In the genomic region with DNA sequence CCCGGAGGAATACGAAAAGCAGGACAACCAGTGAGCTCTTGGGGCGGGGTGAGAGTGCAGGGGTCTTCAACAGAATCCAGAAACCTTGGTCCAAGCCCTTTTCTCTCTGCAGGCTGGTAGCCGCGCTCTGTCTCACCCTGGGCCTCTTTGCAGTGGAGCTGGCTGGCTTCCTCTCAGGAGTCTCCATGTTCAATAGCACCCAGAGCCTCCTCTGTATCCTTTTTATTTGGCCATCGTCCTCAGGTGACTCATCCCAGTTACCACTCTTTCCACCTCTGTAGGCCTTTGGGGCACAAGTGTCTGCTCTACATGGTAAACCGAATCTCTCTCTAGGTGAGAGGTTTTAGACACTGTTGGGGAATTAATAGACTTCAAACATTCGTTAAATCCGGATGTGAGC, we compare ENCODE assay signal across 8 mouse cellular contexts. TPM values are rescaled to one million over a fixed set of nuclear protein-coding genes. Genes with fewer than 3 reads are reported as not detected.
DNase-seq lines count a peak whose midpoint lies in the region; ATAC-seq and TF ChIP-seq lines count a peak whose summit lies in the region.

No protein-coding gene starts in this region.

- peak overlapping the region; percentile 95 for H3K27ac ChIP-seq in lung, embryonic 14.5 days (ENCODE audit: low read depth)
- peak overlapping the region; percentile 97 for H3K27ac ChIP-seq in embryonic facial prominence, embryonic 13.5 days
- H3K27ac ChIP-seq in intestine, embryonic 15.5 days = peak overlapping the region; percentile 80
- H3K27ac ChIP-seq in neural tube, embryonic 13.5 days (replicated peaks) = peak overlapping the region; percentile 91

- no peaks in the 10 kb centered on the region for H3K9me3 ChIP-seq in lung, embryonic 14.5 days (ENCODE audit: low read depth, low read length)
- no peaks in the 10 kb centered on the region for H3K9me3 ChIP-seq in embryonic facial prominence, embryonic 13.5 days
- H3K9me3 ChIP-seq in intestine, embryonic 15.5 days = no peaks in the 10 kb centered on the region
- H3K9me3 ChIP-seq in neural tube, embryonic 13.5 days = no peaks in the 10 kb centered on the region

- H3K9ac ChIP-seq in lung, embryonic 14.5 days = peak overlapping the region; percentile 81
- H3K9ac ChIP-seq in embryonic facial prominence, embryonic 13.5 days = peak overlapping the region; percentile 85
- peak overlapping the region; percentile 66 for H3K9ac ChIP-seq in intestine, embryonic 15.5 days
- H3K9ac ChIP-seq in neural tube, embryonic 13.5 days = peak overlapping the region; percentile 83

- H3K36me3 ChIP-seq in lung, embryonic 14.5 days (ENCODE audit: insufficient read depth) = no peaks in the 10 kb centered on the region
- H3K36me3 ChIP-seq in embryonic facial prominence, embryonic 13.5 days = no peaks in the 10 kb centered on the region
- no peaks in the 10 kb centered on the region for H3K36me3 ChIP-seq in intestine, embryonic 15.5 days
- no peaks in the 10 kb centered on the region for H3K36me3 ChIP-seq in neural tube, embryonic 13.5 days

- H3K4me2 ChIP-seq in lung, embryonic 14.5 days = peak overlapping the region; percentile 89
- H3K4me2 ChIP-seq in embryonic facial prominence, embryonic 13.5 days = peak overlapping the region; percentile 81
- peak overlapping the region; percentile 83 for H3K4me2 ChIP-seq in intestine, embryonic 15.5 days (replicated peaks)
- H3K4me2 ChIP-seq in neural tube, embryonic 13.5 days = peak overlapping the region; percentile 72

- H3K4me3 ChIP-seq in lung, embryonic 14.5 days (ENCODE audit: low read depth, low read length) = peak overlapping the region; percentile 70
- H3K4me3 ChIP-seq in embryonic facial prominence, embryonic 13.5 days = peak overlapping the region; percentile 64
- peak overlapping the region; percentile 54 for H3K4me3 ChIP-seq in intestine, embryonic 15.5 days (replicated peaks)
- H3K4me3 ChIP-seq in neural tube, embryonic 13.5 days = peak overlapping the region; percentile 61

- no peak for DNase-seq in lung, embryonic 14.5 days
- DNase-seq in lung, adult 18-20 months = no peak
- no peak for DNase-seq in urinary bladder, postnatal 14 days (ENCODE audit: low spot score)
- DNase-seq in spleen, postnatal 14 days (ENCODE audit: low spot score in 2 of 2) = no peak

- no peak for ATAC-seq in lung, embryonic 14.5 days (ENCODE audit: insufficient read depth)
- no peak for ATAC-seq in embryonic facial prominence, embryonic 13.5 days (ENCODE audit: insufficient number of reproducible peaks, insufficient read depth, low FRiP score, low TSS enrichment, low read depth)
- ATAC-seq in intestine, embryonic 15.5 days = no peak
- no peak for ATAC-seq in neural tube, embryonic 13.5 days (ENCODE audit: low read depth)
- no peak for ATAC-seq in activated CD4-positive, CD25-positive, alpha-beta regulatory T cell, adult 4 months

- no peaks in the 10 kb centered on the region for H3K27me3 ChIP-seq in lung, embryonic 14.5 days (ENCODE audit: insufficient read depth, low read length)
- no peaks in the 10 kb centered on the region for H3K27me3 ChIP-seq in embryonic facial prominence, embryonic 13.5 days
- H3K27me3 ChIP-seq in intestine, embryonic 15.5 days (replicated peaks) = no peaks in the 10 kb centered on the region
- H3K27me3 ChIP-seq in neural tube, embryonic 13.5 days = no peaks in the 10 kb centered on the region

- no peak for TF ChIP-seq CTCF in lung, embryonic 14.5 days (IDR thresholded peaks at IDR 0.05; ENCODE audit: low read depth)

- 22% methylated on average over 9 of the region's 9 CpGs for WGBS in lung, embryonic 14.5 days
- 23% methylated on average over 9 of the region's 9 CpGs for WGBS in embryonic facial prominence, embryonic 13.5 days
- WGBS in intestine, embryonic 15.5 days = 24% methylated on average over 9 of the region's 9 CpGs
- WGBS in neural tube, embryonic 13.5 days = 23% methylated on average over 9 of the region's 9 CpGs

- peaks cover 12% of the 10 kb centered on the region for H3K4me1 ChIP-seq in lung, embryonic 14.5 days (ENCODE audit: insufficient read depth)
- peaks cover 40% of the 10 kb centered on the region for H3K4me1 ChIP-seq in embryonic facial prominence, embryonic 13.5 days
- H3K4me1 ChIP-seq in intestine, embryonic 15.5 days (replicated peaks) = peaks cover 30% of the 10 kb centered on the region
- H3K4me1 ChIP-seq in neural tube, embryonic 13.5 days (replicated peaks) = peaks cover 49% of the 10 kb centered on the region

RNA-seq across cellular contexts. Expression of a gene that starts 0.7 kb away (rescaled TPM):
- 51.0 and 54.4 TPM in 2 replicates for polyA plus RNA-seq in lung, embryonic 14.5 days (2014; fragmentation: Nextera tagmentation; extraction: Ambion mirVana)
- polyA plus RNA-seq in embryonic facial prominence, embryonic 13.5 days (2015; fragmentation: Nextera tagmentation; extraction: Ambion mirVana) = 47.2 and 48.2 TPM in 2 replicates
- 43.7 and 47.6 TPM in 2 replicates for polyA plus RNA-seq in intestine, embryonic 15.5 days (2015; fragmentation: Nextera tagmentation; extraction: Ambion mirVana)
- polyA plus RNA-seq in neural tube, embryonic 13.5 days (2015; fragmentation: Nextera tagmentation; extraction: Ambion mirVana) = 28.4 and 29.2 TPM in 2 replicates
- polyA plus RNA-seq in activated CD4-positive, CD25-positive, alpha-beta regulatory T cell, adult 4 months (2017; shearing (Covaris generic)) = 1 to 10 TPM; 4.4 to 7.1 TPM

RNA-seq across cellular contexts. Expression of a gene that starts 11.7 kb away (rescaled TPM):
- 8.0 and 9.5 TPM in 2 replicates for polyA plus RNA-seq in lung, embryonic 14.5 days (2014; fragmentation: Nextera tagmentation; extraction: Ambion mirVana)
- 8.9 and 10.3 TPM in 2 replicates for polyA plus RNA-seq in embryonic facial prominence, embryonic 13.5 days (2015; fragmentation: Nextera tagmentation; extraction: Ambion mirVana)
- 8.6 and 8.9 TPM in 2 replicates for polyA plus RNA-seq in intestine, embryonic 15.5 days (2015; fragmentation: Nextera tagmentation; extraction: Ambion mirVana)
- 14.7 and 16.8 TPM in 2 replicates for polyA plus RNA-seq in neural tube, embryonic 13.5 days (2015; fragmentation: Nextera tagmentation; extraction: Ambion mirVana)
- polyA plus RNA-seq in activated CD4-positive, CD25-positive, alpha-beta regulatory T cell, adult 4 months (2017; shearing (Covaris generic)) = 1 to 10 TPM; 2.1 to 2.4 TPM

RNA-seq across cellular contexts. Expression of a gene that starts 17.0 kb away (rescaled TPM):
- polyA plus RNA-seq in lung, embryonic 14.5 days (2014; fragmentation: Nextera tagmentation; extraction: Ambion mirVana) = 64.0 and 64.2 TPM in 2 replicates
- 91.5 and 101 TPM in 2 replicates for polyA plus RNA-seq in embryonic facial prominence, embryonic 13.5 days (2015; fragmentation: Nextera tagmentation; extraction: Ambion mirVana)
- polyA plus RNA-seq in intestine, embryonic 15.5 days (2015; fragmentation: Nextera tagmentation; extraction: Ambion mirVana) = 61.8 and 64.2 TPM in 2 replicates
- 268 and 282 TPM in 2 replicates for polyA plus RNA-seq in neural tube, embryonic 13.5 days (2015; fragmentation: Nextera tagmentation; extraction: Ambion mirVana)
- polyA plus RNA-seq in activated CD4-positive, CD25-positive, alpha-beta regulatory T cell, adult 4 months (2017; shearing (Covaris generic)) = 10 to 100 TPM; 27.6 to 27.9 TPM

RNA-seq across cellular contexts. Expression of a gene that starts 23.8 kb away (rescaled TPM):
- 15.4 and 23.7 TPM in 2 replicates for polyA plus RNA-seq in lung, embryonic 14.5 days (2014; fragmentation: Nextera tagmentation; extraction: Ambion mirVana)
- polyA plus RNA-seq in embryonic facial prominence, embryonic 13.5 days (2015; fragmentation: Nextera tagmentation; extraction: Ambion mirVana) = 11.1 and 11.5 TPM in 2 replicates
- polyA plus RNA-seq in intestine, embryonic 15.5 days (2015; fragmentation: Nextera tagmentation; extraction: Ambion mirVana) = 11.9 and 15.6 TPM in 2 replicates
- 8.0 and 8.4 TPM in 2 replicates for polyA plus RNA-seq in neural tube, embryonic 13.5 days (2015; fragmentation: Nextera tagmentation; extraction: Ambion mirVana)
- polyA plus RNA-seq in activated CD4-positive, CD25-positive, alpha-beta regulatory T cell, adult 4 months (2017; shearing (Covaris generic)) = 1 to 10 TPM; 4.5 to 6.7 TPM

RNA-seq across cellular contexts. Expression of a gene that starts 25.8 kb away (rescaled TPM):
- polyA plus RNA-seq in lung, embryonic 14.5 days (2014; fragmentation: Nextera tagmentation; extraction: Ambion mirVana) = 209 and 211 TPM in 2 replicates
- polyA plus RNA-seq in embryonic facial prominence, embryonic 13.5 days (2015; fragmentation: Nextera tagmentation; extraction: Ambion mirVana) = 152 and 153 TPM in 2 replicates
- 133 and 135 TPM in 2 replicates for polyA plus RNA-seq in intestine, embryonic 15.5 days (2015; fragmentation: Nextera tagmentation; extraction: Ambion mirVana)
- 22.7 and 33.0 TPM in 2 replicates for polyA plus RNA-seq in neural tube, embryonic 13.5 days (2015; fragmentation: Nextera tagmentation; extraction: Ambion mirVana)
- 10 to 100 TPM; 24.3 to 33.5 TPM for polyA plus RNA-seq in activated CD4-positive, CD25-positive, alpha-beta regulatory T cell, adult 4 months (2017; shearing (Covaris generic))
